ENCODE assay signal across 18 mouse cellular contexts in the genomic region with DNA sequence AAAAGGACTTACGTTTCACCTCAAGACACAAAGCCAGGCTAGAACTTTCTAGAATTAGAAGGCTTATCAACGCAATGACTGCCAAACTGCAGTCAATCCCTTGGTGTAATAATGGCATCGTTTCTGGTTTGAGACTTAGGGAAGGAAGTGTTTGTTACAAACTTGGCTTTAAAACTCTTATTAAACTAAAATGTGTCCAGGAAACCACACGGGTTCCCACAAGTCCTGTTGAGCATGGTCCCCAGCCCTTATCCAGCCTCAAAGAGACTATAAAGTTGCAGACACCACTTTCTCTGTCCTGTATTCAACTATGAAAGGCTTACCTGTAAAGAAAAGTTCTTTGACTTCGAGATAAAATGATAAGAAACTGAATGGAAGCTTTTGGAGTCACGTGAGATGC.
DNase-seq lines count a peak whose midpoint lies in the region; ATAC-seq and TF ChIP-seq lines count a peak whose summit lies in the region.
"Had no signal": no experiment of that assay in that cellular context is flagged by ENCODE, and none has a peak within 500 bp of the region (broad histone marks: within the 10 kb centered on the region; RNA-seq: fewer than 3 reads in every experiment).

No protein-coding gene starts in this region.

- no peak for TF ChIP-seq CTCF in stomach, postnatal 0 days (IDR thresholded peaks at IDR 0.05; ENCODE audit: low read depth)

- ATAC-seq in heart, embryonic 12.5 days (ENCODE audit: insufficient number of reproducible peaks, low FRiP score), result no peak
- no peak for ATAC-seq in kidney, embryonic 16.5 days (ENCODE audit: low FRiP score, low TSS enrichment)
- ATAC-seq in stomach, embryonic 14.5 days (ENCODE audit: insufficient number of reproducible peaks, insufficient read depth, low FRiP score, low read depth), result no peak
- ATAC-seq in stomach, postnatal 0 days (ENCODE audit: low FRiP score, low TSS enrichment), result no peak
- no peak for ATAC-seq in forebrain, embryonic 16.5 days

- H3K27ac ChIP-seq in heart, embryonic 12.5 days (ENCODE audit: poor library complexity, severe bottlenecking), result no peak overlapping the region
- peak overlapping the region; percentile 59; the same call in 1 of the 2 replicates for H3K27ac ChIP-seq in kidney, embryonic 16.5 days (ENCODE audit: low read length)
- peak overlapping the region; percentile 33; the same call in 1 of the 2 replicates for H3K27ac ChIP-seq in stomach, embryonic 14.5 days (ENCODE audit: low read length)
- no peak overlapping the region; the same call in 1 of the 2 replicates for H3K27ac ChIP-seq in stomach, postnatal 0 days (replicated peaks)
- no peak overlapping the region for H3K27ac ChIP-seq in forebrain, embryonic 16.5 days (ENCODE audit: low read length)
- H3K27ac ChIP-seq: embryonic facial prominence, embryonic 12.5 days; forebrain, embryonic 10.5 days; hindbrain, embryonic 13.5 days had no signal

- no peak overlapping the region for H3K4me2 ChIP-seq in heart, embryonic 12.5 days
- H3K4me2 ChIP-seq in kidney, embryonic 16.5 days (replicated peaks; ENCODE audit: low read depth, low read length), result no peak overlapping the region
- H3K4me2 ChIP-seq in stomach, embryonic 14.5 days (replicated peaks; ENCODE audit: low read depth, low read length), result no peak overlapping the region
- H3K4me2 ChIP-seq in stomach, postnatal 0 days (replicated peaks; ENCODE audit: low read depth), result no peak overlapping the region
- H3K4me2 ChIP-seq in forebrain, embryonic 16.5 days (ENCODE audit: low read length), result no peak overlapping the region
- H3K4me2 ChIP-seq: embryonic facial prominence, embryonic 12.5 days; hindbrain, embryonic 13.5 days; liver, embryonic 11.5 days had no signal

- WGBS in heart, embryonic 12.5 days, result 82% methylated on average over 6 of the region's 6 CpGs
- 88% methylated on average over 6 of the region's 6 CpGs for WGBS in kidney, embryonic 16.5 days
- 81% methylated on average over 6 of the region's 6 CpGs for WGBS in stomach, embryonic 14.5 days
- 58% methylated on average over 6 of the region's 6 CpGs for WGBS in stomach, postnatal 0 days
- WGBS in forebrain, embryonic 16.5 days, result 87% methylated on average over 6 of the region's 6 CpGs

- DNase-seq in heart, adult 8-10 months (ENCODE audit: low spot score), result peak; percentile 42
- DNase-seq in kidney, adult 9 months, result no peak
- no peak for DNase-seq in stomach, postnatal 0 days (ENCODE audit: low spot score)
- DNase-seq in cerebellum, adult 9-11 months, result no peak
- DNase-seq: cerebellum, adult 11 months; cerebellum, postnatal 36 days; gastrocnemius, postnatal 25 days; kidney, postnatal 25 days; left cerebral cortex, postnatal 4 days; midbrain, embryonic 14.5 days had no signal

- no peaks in the 10 kb centered on the region for H3K27me3 ChIP-seq in heart, embryonic 12.5 days (replicated peaks)
- no peaks in the 10 kb centered on the region for H3K27me3 ChIP-seq in kidney, embryonic 16.5 days (ENCODE audit: insufficient read depth, low read length)
- H3K27me3 ChIP-seq in stomach, embryonic 14.5 days (ENCODE audit: control insufficient read depth, insufficient read depth, low read length), result no peaks in the 10 kb centered on the region
- H3K27me3 ChIP-seq in stomach, postnatal 0 days (ENCODE audit: control insufficient read depth, insufficient read depth, low read length), result no peaks in the 10 kb centered on the region
- no peaks in the 10 kb centered on the region for H3K27me3 ChIP-seq in forebrain, embryonic 16.5 days (replicated peaks; ENCODE audit: control insufficient read depth, insufficient read depth, low read length)
- H3K27me3 ChIP-seq: embryonic facial prominence, embryonic 12.5 days; hindbrain, embryonic 13.5 days had no signal

- H3K9ac ChIP-seq in heart, embryonic 12.5 days, result no peak overlapping the region
- H3K9ac ChIP-seq in kidney, embryonic 16.5 days (replicated peaks; ENCODE audit: low read length), result no peak overlapping the region
- no peak overlapping the region for H3K9ac ChIP-seq in stomach, embryonic 14.5 days (replicated peaks; ENCODE audit: low read depth, low read length)
- H3K9ac ChIP-seq in stomach, postnatal 0 days (ENCODE audit: low read length), result no peak overlapping the region
- no peak overlapping the region for H3K9ac ChIP-seq in forebrain, embryonic 16.5 days (replicated peaks; ENCODE audit: low read depth, low read length)
- H3K9ac ChIP-seq: embryonic facial prominence, embryonic 12.5 days; hindbrain, embryonic 13.5 days had no signal

- H3K4me3 ChIP-seq in heart, embryonic 12.5 days, result no peak overlapping the region
- H3K4me3 ChIP-seq in kidney, embryonic 16.5 days (ENCODE audit: low read length), result no peak overlapping the region
- H3K4me3 ChIP-seq in stomach, embryonic 14.5 days (ENCODE audit: low read depth, low read length), result no peak overlapping the region
- H3K4me3 ChIP-seq in stomach, postnatal 0 days (ENCODE audit: low read depth, low read length), result no peak overlapping the region
- H3K4me3 ChIP-seq in forebrain, embryonic 16.5 days (replicated peaks; ENCODE audit: low read length), result no peak overlapping the region
- H3K4me3 ChIP-seq: embryonic facial prominence, embryonic 12.5 days; forebrain, embryonic 10.5 days; hindbrain, embryonic 13.5 days had no signal

- peaks cover 19% of the 10 kb centered on the region for H3K4me1 ChIP-seq in heart, embryonic 12.5 days (replicated peaks)
- H3K4me1 ChIP-seq in kidney, embryonic 16.5 days (ENCODE audit: insufficient read depth, low read length), result peaks cover 18% of the 10 kb centered on the region; the same call in 1 of the 2 replicates
- peaks cover 4% of the 10 kb centered on the region; the same call in 1 of the 2 replicates for H3K4me1 ChIP-seq in stomach, embryonic 14.5 days (ENCODE audit: control insufficient read depth, insufficient read depth, low read length)
- H3K4me1 ChIP-seq in stomach, postnatal 0 days (replicated peaks; ENCODE audit: control insufficient read depth, insufficient read depth), result no peaks in the 10 kb centered on the region
- no peaks in the 10 kb centered on the region for H3K4me1 ChIP-seq in forebrain, embryonic 16.5 days (replicated peaks; ENCODE audit: control insufficient read depth, insufficient read depth, low read length)
- H3K4me1 ChIP-seq: hindbrain, embryonic 13.5 days had no signal

- 0 out of 2 replicates have a peak, but pooled peaks cover 5% of the 10 kb centered on the region for H3K36me3 ChIP-seq in heart, embryonic 12.5 days
- H3K36me3 ChIP-seq in kidney, embryonic 16.5 days (ENCODE audit: insufficient read depth, low read length), result no peaks in the 10 kb centered on the region
- peaks cover 3% of the 10 kb centered on the region; the same call in 1 of the 2 replicates for H3K36me3 ChIP-seq in stomach, embryonic 14.5 days (ENCODE audit: control insufficient read depth, insufficient read depth, low read length)
- H3K36me3 ChIP-seq in stomach, postnatal 0 days (ENCODE audit: control insufficient read depth, insufficient read depth, low read length), result peaks cover 6% of the 10 kb centered on the region; the same call in 1 of the 2 replicates
- no peaks in the 10 kb centered on the region for H3K36me3 ChIP-seq in forebrain, embryonic 16.5 days (ENCODE audit: control insufficient read depth, insufficient read depth)
- H3K36me3 ChIP-seq: embryonic facial prominence, embryonic 12.5 days; forebrain, embryonic 10.5 days; hindbrain, embryonic 13.5 days had no signal

- TF ChIP-seq EP300 in stomach, postnatal 0 days (optimal IDR thresholded peaks at IDR 0.05), result no peak

- H3K9me3 ChIP-seq in heart, embryonic 12.5 days (replicated peaks), result no peaks in the 10 kb centered on the region
- H3K9me3 ChIP-seq in kidney, embryonic 16.5 days (ENCODE audit: low read length), result no peaks in the 10 kb centered on the region
- no peaks in the 10 kb centered on the region for H3K9me3 ChIP-seq in stomach, embryonic 14.5 days (ENCODE audit: control insufficient read depth, low read depth, low read length)
- no peaks in the 10 kb centered on the region for H3K9me3 ChIP-seq in stomach, postnatal 0 days (ENCODE audit: control insufficient read depth, low read length)
- H3K9me3 ChIP-seq in forebrain, embryonic 16.5 days (ENCODE audit: control insufficient read depth, low read length), result no peaks in the 10 kb centered on the region
- H3K9me3 ChIP-seq: embryonic facial prominence, embryonic 12.5 days; forebrain, embryonic 10.5 days; hindbrain, embryonic 13.5 days had no signal

Comparison
In these comparisons a context has a peak if more than half of its experiments do, and no peak if none do; other contexts are left out.
1. H3K27ac ChIP-seq: peak in kidney, embryonic 16.5 days (single experiment) and stomach, embryonic 14.5 days (single experiment); none in heart, embryonic 12.5 days (single experiment), stomach, postnatal 0 days (single experiment) and forebrain, embryonic 16.5 days (single experiment).